Mouse (Mus musculus) splenic B cell, adult 2 months (primary cell): Measurements from ENCODE around the gene Hist1h2bg.
"Not testable (repeated sequence)": the region's sequence is repeated elsewhere in the genome, so short reads cannot be mapped to it uniquely, and the experiment has no call there.

Experiments used
- DNase-seq: peaks from one replicate; pipeline ENCODE4 v3.0.0-alpha.2; 2011; ENCODE audit warnings: low read depth, low spot score
- H3K27me3 ChIP-seq: 2 replicates; pipeline ENCODE4 v1.6.1; 2012; ENCODE audit warnings: mild to moderate bottlenecking, low read length, moderate library complexity, mixed read lengths; ENCODE audit not compliant: control insufficient read depth, poor library complexity, insufficient read depth, severe bottlenecking
- H3K36me3 ChIP-seq: 2 replicates; pipeline ENCODE4 v1.6.1; 2012; ENCODE audit warnings: mild to moderate bottlenecking, low read length, moderate library complexity, mixed read lengths; ENCODE audit not compliant: control insufficient read depth, poor library complexity, insufficient read depth, severe bottlenecking

Hist1h2bg gene

DNA sequence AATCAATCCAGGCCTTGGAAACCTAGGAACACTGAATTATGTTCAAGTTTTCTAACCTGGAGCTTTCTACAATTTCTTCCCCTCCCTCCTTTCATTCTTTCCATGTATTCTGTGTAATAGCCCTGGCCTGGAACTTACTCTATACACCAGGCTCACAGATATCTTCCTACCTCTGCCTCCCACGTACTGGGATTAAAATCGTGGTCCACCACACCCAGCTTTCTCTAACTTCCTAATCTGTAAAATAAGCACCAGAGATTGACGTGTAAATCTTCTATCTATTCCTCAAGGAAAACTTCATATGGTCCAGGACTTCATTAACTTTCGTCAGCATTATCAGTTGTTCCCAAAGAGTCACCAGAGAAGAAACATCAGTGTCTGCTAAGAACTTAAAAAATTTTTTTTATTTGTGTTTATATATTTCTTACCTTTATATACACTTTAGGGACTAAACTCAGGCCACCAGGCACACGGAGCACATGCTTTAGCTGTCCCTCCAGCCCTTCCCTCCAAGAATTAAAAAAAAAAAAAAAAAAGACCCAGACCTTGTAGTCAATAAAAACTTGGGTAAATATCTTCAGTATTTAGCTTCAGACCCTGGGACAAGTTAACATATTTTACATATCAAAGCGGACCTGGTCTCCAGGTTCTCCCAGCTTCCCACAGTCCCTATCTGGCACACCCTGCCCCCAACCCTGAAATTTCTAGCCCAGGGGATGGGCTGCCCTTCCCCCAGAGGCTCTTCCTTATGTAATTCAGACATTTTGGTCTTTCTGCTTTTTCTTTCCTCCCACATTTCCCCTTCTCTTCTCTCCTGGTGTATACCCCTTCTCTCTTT, 11.2 kb downstream of the Hist1h2bg start:
- Histone ChIP-seq H3K27me3 (no peaks in the 10 kb centered on the region), H3K36me3 (no peaks in the 10 kb centered on the region)
- DNase-seq = no peak

DNA sequence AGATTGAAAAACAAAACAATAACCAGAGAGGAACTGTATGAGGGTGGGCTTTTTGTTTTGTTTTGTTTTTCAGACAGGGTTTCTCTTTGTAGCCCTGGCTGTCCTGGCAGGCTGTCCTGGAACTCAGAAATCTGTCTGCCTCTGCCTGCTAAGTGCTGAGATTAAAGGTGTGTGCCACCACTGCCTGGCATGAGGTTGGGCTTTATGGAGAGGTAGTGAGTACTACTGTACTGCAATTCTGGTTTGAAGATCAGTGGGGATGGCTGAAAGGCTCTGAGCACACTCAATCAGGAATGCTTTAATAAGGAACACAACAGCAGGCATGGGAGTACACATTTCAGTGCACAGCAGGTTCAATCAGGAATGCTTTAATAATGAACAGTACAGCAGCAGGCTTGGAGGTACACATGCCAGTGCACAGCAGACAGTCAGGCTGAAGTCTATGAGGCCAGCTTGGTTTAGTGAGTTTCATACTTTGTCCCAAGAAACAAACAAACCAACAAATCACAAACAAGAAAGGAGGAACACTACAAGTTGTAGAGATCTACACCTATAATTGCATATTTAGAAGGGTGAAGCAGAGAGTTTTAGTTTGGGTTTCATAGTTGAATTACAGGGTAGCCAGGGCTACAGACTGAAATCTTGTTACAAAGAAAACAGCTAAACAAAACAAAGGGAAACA, 12.3 kb downstream of the Hist1h2bg start:
- no peaks in the 10 kb centered on the region for H3K27me3 ChIP-seq
- peak; percentile 8 for DNase-seq
- no peaks in the 10 kb centered on the region for H3K36me3 ChIP-seq

DNA sequence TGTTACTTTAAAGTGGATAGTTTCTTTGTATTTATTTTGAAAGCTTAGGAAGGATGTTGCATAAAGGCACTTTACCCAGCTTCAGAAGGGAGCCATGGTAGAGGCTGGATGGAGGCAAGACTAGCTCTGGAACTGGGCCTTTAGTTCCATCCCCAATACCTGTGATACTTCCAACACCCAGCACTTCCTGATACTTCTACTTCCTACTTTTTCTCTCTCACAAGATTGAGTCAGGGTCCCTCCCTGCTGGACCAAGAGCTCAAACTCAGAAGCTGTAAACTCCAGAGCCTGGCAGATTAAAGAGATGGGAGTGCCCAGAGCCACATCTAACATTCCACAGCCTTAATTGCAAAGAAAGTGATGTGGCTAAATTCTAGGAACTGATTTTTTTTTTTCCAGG, 13.1 kb downstream of the Hist1h2bg start:
- Histone ChIP-seq H3K27me3 (no peaks in the 10 kb centered on the region), H3K36me3 (no peaks in the 10 kb centered on the region)
- DNase-seq = peak; percentile 10

DNA sequence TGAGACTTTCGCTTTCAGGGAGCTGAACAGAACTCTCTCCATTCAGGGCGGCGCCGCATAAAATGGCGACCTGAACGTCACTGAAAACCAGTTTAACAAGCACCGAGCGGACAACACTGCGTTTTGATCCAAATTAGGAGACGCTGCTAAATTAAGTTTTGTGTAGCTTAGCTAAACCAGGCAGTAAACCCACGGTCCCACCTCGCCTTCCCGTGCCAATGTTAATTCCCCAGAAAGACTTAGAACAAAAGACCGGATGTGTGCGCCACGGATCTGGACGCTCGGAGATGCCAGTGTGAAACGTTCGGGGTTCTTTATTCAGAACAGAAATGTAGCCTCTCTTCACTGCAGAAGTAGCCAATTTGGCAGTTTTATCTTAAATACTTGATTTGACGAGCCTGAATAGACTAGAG, 13.8 kb downstream of the Hist1h2bg start:
- no peaks in the 10 kb centered on the region for H3K27me3 ChIP-seq
- no peaks in the 10 kb centered on the region for H3K36me3 ChIP-seq
- DNase-seq = peak; percentile 80

DNA sequence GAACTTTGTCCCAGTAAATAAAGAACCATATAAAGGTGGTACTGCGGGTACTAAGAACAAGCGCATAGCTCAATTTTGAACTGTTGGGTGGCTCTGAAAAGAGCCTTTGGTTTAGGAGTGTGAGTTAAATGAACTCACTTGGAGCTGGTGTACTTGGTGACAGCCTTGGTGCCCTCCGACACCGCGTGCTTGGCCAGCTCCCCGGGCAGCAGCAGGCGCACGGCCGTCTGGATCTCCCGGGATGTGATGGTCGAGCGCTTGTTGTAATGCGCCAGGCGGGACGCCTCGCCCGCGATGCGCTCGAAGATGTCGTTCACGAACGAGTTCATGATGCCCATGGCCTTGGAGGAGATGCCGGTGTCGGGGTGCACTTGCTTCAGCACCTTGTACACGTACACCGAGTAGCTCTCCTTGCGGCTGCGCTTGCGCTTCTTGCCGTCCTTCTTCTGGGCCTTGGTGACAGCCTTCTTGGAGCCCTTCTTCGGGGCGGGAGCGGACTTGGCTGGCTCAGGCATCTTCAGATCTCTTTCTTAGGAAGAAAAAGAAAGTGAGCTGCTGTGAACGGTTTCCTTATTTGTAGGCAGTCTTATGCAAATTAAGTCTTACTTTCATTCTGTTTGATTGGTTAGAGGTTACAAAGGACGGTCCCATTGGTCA, 14.4 kb downstream of the Hist1h2bg start:
- H3K27me3 ChIP-seq, H3K36me3 ChIP-seq: not testable (repeated sequence)
- peak; percentile 94 for DNase-seq

- Histone ChIP-seq H3K27me3 (no peaks in the 10 kb centered on the region), H3K36me3 (no peaks in the 10 kb centered on the region)
- DNase-seq = peak; percentile 24
Observed at GRCm38 (mm10) chr13:23586099-23586939, 15.1 kb downstream of the Hist1h2bg start.

GRCm38 (mm10) chr13:23586940-23587225, 15.7 kb downstream of the Hist1h2bg start:
- H3K36me3 ChIP-seq = no peaks in the 10 kb centered on the region
- peak; percentile 7 for DNase-seq
- H3K27me3 ChIP-seq = no peaks in the 10 kb centered on the region

GRCm38 (mm10) chr13:23591206-23591605, 20.0 kb downstream of the Hist1h2bg start:
- Histone ChIP-seq H3K36me3 (no peaks in the 10 kb centered on the region), H3K27me3 (no peaks in the 10 kb centered on the region)
- no peak for DNase-seq

- DNase-seq, H3K36me3 ChIP-seq, H3K27me3 ChIP-seq: not testable (repeated sequence)
Observed at GRCm38 (mm10) chr13:23591886-23592285, 20.7 kb downstream of the Hist1h2bg start.

DNA sequence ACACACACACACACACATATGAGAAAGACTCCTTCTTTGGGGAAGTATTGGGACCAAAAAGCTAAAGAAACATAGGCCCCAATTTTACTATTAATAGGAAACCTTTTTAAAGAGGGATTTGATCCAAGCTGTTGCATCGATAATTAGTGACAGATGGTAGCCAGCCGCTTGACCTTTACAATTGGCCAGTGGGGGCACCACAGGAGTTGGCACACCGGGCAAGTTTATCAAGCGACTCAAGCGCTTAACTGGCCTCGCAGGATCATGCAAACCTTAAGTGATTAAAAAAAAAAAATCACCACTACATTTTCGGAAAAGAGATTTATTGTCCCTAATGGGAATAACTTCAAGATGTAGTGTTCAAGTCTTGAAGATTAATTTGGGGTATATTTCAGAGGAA, 21.4 kb downstream of the Hist1h2bg start:
- DNase-seq = no peak
- H3K36me3 ChIP-seq = no peaks in the 10 kb centered on the region
- H3K27me3 ChIP-seq = no peaks in the 10 kb centered on the region

DNA sequence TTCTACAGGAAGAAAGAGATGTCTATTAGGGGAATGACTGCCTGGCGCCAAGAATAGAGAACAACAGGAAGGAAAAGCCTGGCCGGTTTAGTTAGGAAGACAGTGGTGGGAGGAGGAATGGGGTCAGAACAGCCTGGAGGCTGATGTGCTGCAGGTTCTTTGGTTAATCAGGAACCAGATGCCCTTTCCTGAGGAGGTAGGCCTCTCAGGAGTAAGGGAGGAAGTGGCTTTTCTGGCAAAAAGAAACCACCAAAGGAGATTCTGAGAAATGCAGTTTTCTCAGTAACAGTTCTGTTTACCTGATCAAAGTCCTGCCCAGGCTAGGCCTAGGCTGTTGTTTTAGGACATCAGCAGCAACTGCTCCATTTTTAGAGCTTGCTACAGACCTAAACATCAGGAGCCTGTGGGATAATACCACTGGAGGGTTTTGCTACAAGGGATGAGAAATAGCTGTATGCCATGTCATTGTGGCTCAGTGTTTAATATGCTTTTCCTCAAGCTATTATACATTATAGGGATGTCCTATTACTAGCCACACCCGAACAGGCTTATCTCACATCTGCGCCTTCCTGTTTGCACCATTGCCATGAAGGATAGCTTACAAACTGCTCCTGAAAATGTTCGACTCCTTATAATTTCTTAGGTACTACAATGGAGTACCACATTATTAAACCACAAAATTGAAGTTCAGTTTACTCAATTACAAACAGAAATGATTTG, 22.0 kb downstream of the Hist1h2bg start:
- no peaks in the 10 kb centered on the region for H3K27me3 ChIP-seq
- DNase-seq = no peak
- H3K36me3 ChIP-seq = no peaks in the 10 kb centered on the region

- no peak for DNase-seq
- Histone ChIP-seq H3K27me3 (no peaks in the 10 kb centered on the region), H3K36me3 (no peaks in the 10 kb centered on the region)
Observed at GRCm38 (mm10) chr13:23595185-23595584, 24.0 kb downstream of the Hist1h2bg start.

DNA sequence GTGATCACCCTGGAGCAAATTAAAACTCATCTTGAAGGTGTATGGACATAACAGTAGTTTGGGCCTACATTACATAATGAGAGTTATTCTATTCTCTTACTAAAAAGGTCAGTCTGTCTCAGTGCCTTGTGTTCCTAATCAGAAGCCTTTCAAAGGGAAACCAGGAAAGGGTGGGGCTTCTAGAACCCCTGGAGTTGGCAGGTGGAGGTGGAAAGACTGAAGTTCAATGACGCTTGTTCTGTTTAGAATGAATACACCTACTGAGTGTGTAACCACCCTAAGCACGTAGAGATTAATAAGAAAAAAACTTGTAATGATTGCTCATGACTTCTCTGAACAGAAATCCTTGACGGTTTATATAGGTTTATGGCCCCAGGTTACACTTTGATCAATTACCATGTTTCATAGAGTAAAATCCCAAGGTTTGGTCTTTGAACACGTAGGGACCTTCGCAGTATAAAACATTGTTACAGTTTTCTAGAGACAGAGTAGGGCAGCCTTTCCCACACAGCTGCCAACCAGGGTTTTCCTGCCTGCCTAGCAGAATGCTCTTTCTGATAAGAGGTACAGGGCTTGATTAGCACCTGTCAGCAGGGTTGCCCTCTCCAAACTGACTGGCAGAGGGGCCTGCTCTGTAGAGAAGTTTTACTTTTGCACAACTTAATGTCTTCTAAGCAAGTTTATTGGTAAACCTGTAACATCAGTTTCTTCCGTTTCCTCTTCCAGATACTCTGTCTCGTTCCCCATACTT, 24.6 kb downstream of the Hist1h2bg start:
- Histone ChIP-seq H3K36me3 (no peaks in the 10 kb centered on the region), H3K27me3 (no peaks in the 10 kb centered on the region)
- DNase-seq = no peak
